Mouse (Mus musculus): ENCODE data around the gene Mgat5. TPM values are rescaled to one million over a fixed set of nuclear protein-coding genes. Genes with fewer than 3 reads are reported as not detected.

Mgat5 gene
- polyA plus RNA-seq, 1 experiment from 2014 or later = 12.6 TPM

DNA sequence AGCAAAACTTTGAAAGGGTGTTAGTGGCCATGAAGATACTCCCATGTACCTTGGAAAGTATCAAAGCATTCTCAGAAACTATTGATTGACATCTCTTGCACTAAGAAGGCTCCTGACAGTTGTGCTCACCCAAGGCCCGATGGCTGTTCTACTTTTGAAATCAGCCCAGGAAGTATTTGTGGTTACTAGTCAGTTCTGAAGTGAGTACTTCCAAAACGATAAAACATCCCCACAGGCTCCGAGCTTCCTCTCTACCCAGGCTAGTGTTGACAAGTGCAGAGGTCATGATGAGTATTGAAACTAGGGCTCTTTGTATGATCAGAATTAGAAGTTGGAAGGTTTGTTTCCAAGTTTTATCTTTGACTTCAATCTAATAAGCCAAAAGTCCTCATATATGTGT, 92.0 kb downstream of the Mgat5 start:
- H3K27ac ChIP-seq (replicated peaks) = no peak overlapping the region
- no peak overlapping the region for H3K4me3 ChIP-seq
- H3K9me3 ChIP-seq = no peaks in the 10 kb centered on the region
- no peaks in the 10 kb centered on the region for H3K36me3 ChIP-seq
- ATAC-seq (replicated peaks) = no peak
- no peak overlapping the region for H3K4me2 ChIP-seq (replicated peaks)
- no peaks in the 10 kb centered on the region for H3K27me3 ChIP-seq
- H3K9ac ChIP-seq (replicated peaks) = no peak overlapping the region
- H3K4me1 ChIP-seq = no peaks in the 10 kb centered on the region
- WGBS = 94% methylated on average over 3 of the region's 3 CpGs

DNA sequence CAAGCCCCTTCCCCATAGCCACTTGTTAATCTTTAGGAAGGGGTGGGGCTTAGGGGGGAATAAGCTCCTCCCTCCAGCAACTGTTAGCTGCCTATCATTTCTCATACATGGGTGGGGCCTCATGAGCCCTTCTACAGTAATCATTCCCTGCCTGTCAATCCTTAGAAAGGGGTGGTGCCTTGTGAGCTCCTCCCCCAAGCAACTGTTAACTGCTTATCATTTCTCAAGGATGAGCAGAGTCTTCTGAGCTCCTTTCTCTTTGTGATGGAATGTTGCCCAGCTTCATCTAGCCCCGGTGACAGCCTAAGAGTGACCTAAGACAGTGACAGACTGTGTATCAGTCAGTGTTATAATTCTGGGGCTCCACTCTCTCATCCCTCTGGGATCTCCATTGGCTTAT, 95.0 kb downstream of the Mgat5 start:
- Histone ChIP-seq H3K27ac (replicated peaks) (no peak overlapping the region), H3K36me3 (no peaks in the 10 kb centered on the region), H3K4me1 (no peaks in the 10 kb centered on the region), H3K4me2 (replicated peaks) (no peak overlapping the region), H3K4me3 (no peak overlapping the region), H3K9me3 (no peaks in the 10 kb centered on the region), H3K27me3 (no peaks in the 10 kb centered on the region), H3K9ac (replicated peaks) (no peak overlapping the region)
- 0 out of 2 replicates have a peak, but pooled peaks have one; percentile 43 for ATAC-seq (replicated peaks)
- WGBS = 94% methylated on average over 1 of the region's 1 CpGs

DNA sequence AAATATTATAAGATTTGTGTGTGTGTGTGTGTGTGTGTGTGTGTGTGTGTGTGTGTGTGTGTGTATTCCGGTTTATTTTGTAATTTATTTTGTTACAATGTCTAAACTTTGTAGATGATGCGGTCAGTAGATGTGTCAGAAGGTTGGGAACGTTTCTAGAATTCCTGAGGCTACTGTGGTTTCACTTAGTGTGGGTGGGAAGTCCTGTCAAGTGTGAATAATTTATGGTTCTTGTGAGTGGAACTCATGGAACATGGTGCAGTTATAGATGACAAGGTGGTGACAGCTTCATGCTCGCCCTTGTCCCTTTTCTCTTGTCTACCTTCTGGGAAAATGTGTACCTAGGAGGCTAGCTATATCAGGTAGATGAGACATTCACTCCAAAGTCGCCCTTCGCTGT, 96.2 kb downstream of the Mgat5 start:
- H3K9ac ChIP-seq (replicated peaks) = no peak overlapping the region
- no peak overlapping the region for H3K27ac ChIP-seq (replicated peaks)
- no peak for ATAC-seq (replicated peaks)
- H3K4me1 ChIP-seq = no peaks in the 10 kb centered on the region
- no peaks in the 10 kb centered on the region for H3K27me3 ChIP-seq
- H3K36me3 ChIP-seq = no peaks in the 10 kb centered on the region
- WGBS = 90% methylated on average over 6 of the region's 6 CpGs
- H3K4me3 ChIP-seq = no peak overlapping the region
- no peak overlapping the region for H3K4me2 ChIP-seq (replicated peaks)
- no peaks in the 10 kb centered on the region for H3K9me3 ChIP-seq

DNA sequence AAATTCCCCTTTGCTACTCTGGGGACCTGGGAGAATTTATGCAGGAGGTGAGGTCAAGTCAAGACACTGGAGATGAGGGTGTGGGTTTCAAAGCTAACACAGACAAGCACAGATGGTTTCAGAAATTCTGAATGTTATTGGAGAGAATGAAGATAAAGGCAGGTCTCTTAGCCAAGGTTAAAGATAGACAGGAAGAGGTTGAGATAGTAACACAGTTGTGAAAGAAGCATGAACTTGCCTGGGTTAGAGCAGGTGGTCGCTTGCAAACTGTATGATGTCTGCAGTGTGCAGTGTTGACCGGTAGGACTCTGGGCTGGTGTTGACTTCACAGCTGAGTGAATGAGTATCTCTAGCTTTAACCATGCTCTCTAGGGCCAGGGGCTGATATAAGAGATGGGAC, 97.8 kb downstream of the Mgat5 start:
- no peak overlapping the region for H3K9ac ChIP-seq (replicated peaks)
- H3K36me3 ChIP-seq = no peaks in the 10 kb centered on the region
- H3K9me3 ChIP-seq = no peaks in the 10 kb centered on the region
- no peak overlapping the region for H3K27ac ChIP-seq (replicated peaks)
- no peaks in the 10 kb centered on the region for H3K27me3 ChIP-seq
- no peak overlapping the region for H3K4me2 ChIP-seq (replicated peaks)
- WGBS = 97% methylated on average over 2 of the region's 2 CpGs
- no peaks in the 10 kb centered on the region for H3K4me1 ChIP-seq
- no peak for ATAC-seq (replicated peaks)
- H3K4me3 ChIP-seq = no peak overlapping the region

DNA sequence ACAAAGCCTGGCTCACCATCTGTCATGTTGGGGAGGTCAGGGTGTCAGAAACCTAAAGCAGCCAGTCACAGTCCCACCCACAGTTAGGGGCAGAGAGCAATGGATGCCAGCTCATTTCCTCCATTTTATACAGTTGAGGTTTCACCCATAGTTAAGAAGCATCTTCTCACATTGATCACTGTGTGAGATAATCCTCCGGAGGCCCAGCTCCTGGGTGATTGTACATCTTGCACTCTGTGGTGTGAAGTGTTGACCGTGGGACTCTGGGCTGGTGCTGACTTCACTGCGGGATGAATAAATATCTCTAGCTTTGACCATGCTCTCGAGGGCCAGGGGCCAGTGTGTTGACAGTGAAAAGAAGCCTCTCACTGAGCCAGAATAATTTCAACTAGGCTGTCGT, 99.0 kb downstream of the Mgat5 start:
- Histone ChIP-seq H3K4me2 (replicated peaks) (no peak overlapping the region), H3K9ac (replicated peaks) (no peak overlapping the region), H3K9me3 (no peaks in the 10 kb centered on the region), H3K27ac (replicated peaks) (no peak overlapping the region), H3K4me1 (no peaks in the 10 kb centered on the region), H3K4me3 (no peak overlapping the region), H3K27me3 (no peaks in the 10 kb centered on the region), H3K36me3 (no peaks in the 10 kb centered on the region)
- no peak for ATAC-seq (replicated peaks)
- WGBS = 76% methylated on average over 5 of the region's 5 CpGs

DNA sequence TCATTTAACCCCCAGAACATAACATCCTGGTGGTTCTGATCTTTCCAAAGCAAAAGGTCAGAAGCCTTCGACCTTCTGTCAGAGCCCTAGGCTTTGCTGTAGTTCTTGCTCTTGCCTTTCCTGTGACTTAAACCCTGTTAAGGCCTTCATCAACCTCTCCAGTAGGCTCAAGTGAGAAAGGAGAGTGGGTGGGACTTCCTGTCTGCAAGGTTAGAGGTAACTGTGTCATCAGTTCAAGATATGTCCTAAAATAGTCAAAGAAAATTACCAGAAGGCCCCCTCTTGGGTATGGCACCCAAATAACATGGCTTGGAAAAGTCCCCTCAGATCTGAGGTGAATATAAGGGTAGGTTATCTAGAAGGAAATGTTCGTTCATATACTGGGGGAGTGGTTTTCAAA, 99.5 kb downstream of the Mgat5 start:
- H3K27me3 ChIP-seq = no peaks in the 10 kb centered on the region
- no peaks in the 10 kb centered on the region for H3K4me1 ChIP-seq
- H3K36me3 ChIP-seq = no peaks in the 10 kb centered on the region
- no peak overlapping the region for H3K4me2 ChIP-seq (replicated peaks)
- ATAC-seq (replicated peaks) = no peak
- no peak overlapping the region for H3K27ac ChIP-seq (replicated peaks)
- H3K9me3 ChIP-seq = no peaks in the 10 kb centered on the region
- no peak overlapping the region for H3K9ac ChIP-seq (replicated peaks)
- 94% methylated on average over 2 of the region's 2 CpGs for WGBS
- no peak overlapping the region for H3K4me3 ChIP-seq

DNA sequence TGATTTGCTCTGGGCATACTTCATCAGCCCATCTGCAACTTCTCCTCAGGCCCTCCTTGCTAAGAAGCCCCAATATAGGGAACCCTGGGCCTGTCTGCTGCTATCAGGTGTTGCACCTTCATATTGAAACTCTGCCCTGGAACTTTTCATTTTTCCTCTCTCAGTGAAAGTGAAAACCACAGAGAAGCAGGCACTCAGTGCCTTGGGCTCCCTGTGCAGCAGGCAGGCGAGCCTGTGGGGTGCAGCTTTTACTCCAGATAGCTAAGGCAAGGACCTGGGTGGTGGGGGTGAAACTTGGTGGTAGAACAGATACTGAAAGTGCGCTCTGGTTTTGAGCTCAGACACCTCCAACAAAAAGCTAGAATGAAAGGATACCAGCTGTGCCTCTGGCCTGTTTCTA, 100.8 kb downstream of the Mgat5 start:
- no peaks in the 10 kb centered on the region for H3K4me1 ChIP-seq
- WGBS = 84% methylated on average over 2 of the region's 2 CpGs
- no peaks in the 10 kb centered on the region for H3K36me3 ChIP-seq
- no peak overlapping the region for H3K27ac ChIP-seq (replicated peaks)
- no peak overlapping the region for H3K4me3 ChIP-seq
- H3K4me2 ChIP-seq (replicated peaks) = no peak overlapping the region
- ATAC-seq (replicated peaks) = no peak
- no peak overlapping the region for H3K9ac ChIP-seq (replicated peaks)
- no peaks in the 10 kb centered on the region for H3K9me3 ChIP-seq
- H3K27me3 ChIP-seq = no peaks in the 10 kb centered on the region

DNA sequence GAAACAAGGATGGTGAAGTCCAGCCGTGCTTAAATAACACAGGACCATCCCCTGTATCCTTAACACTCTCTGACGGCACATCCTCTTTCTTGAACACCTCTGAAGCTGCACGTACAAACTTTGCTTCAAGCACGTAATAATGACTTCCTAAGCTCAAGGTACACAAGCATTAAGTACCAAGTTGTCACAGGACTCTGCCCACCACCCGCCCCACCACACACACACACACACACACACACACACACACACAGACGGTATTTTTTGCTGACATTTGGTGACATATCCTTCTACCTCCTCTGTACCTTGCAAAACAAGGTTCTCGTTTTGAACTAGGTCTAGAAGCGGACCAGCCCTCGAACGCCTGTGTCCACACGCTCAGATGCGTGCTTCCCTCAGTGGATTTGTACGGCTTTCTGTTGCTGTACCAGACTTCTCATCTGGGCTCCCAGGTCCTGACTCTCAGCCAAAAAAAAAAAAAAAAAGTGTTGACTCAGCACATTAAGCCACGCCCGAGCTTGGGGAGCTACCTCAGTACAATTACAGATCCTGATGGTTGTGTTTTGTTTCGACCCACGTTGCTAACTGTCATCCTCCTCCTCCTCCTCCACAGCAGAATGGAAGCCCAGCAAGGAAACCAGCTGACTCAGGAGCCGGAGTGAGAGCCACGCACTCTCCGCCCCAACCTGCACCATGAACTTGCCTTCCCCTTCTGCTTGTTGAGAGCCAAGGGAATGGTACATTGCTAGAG, 101.4 kb downstream of the Mgat5 start:
- no peaks in the 10 kb centered on the region for H3K36me3 ChIP-seq
- H3K4me1 ChIP-seq = no peaks in the 10 kb centered on the region
- 83% methylated on average over 20 of the region's 20 CpGs for WGBS
- no peaks in the 10 kb centered on the region for H3K27me3 ChIP-seq
- H3K9ac ChIP-seq (replicated peaks) = no peak overlapping the region
- ATAC-seq (replicated peaks) = no peak
- H3K4me3 ChIP-seq = no peak overlapping the region
- no peak overlapping the region for H3K27ac ChIP-seq (replicated peaks)
- H3K4me2 ChIP-seq (replicated peaks) = no peak overlapping the region
- no peaks in the 10 kb centered on the region for H3K9me3 ChIP-seq

DNA sequence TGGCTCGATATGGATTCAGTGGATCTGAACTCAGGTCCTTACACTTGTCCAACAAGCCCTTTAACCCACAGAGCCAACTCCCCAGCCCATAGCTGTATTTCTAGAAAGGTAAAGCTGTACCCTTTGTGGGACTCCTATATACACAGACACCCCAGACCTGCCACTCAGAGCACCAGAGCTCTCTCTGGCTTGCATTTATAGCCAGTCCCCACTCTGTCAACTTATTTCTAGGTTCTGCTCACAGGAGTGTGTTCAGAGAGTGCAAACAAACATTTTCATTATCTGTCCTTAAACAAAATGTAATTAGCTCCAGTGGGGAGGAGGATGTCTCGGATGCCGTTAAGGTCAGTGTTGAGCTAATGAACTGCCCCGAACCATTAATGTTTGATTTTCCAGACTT, 102.5 kb downstream of the Mgat5 start:
- ATAC-seq (replicated peaks) = no peak
- no peak overlapping the region for H3K9ac ChIP-seq (replicated peaks)
- H3K27ac ChIP-seq (replicated peaks) = no peak overlapping the region
- no peaks in the 10 kb centered on the region for H3K4me1 ChIP-seq
- H3K27me3 ChIP-seq = no peaks in the 10 kb centered on the region
- no peak overlapping the region for H3K4me2 ChIP-seq (replicated peaks)
- no peak overlapping the region for H3K4me3 ChIP-seq
- WGBS = 80% methylated on average over 4 of the region's 4 CpGs
- no peaks in the 10 kb centered on the region for H3K36me3 ChIP-seq
- no peaks in the 10 kb centered on the region for H3K9me3 ChIP-seq

DNA sequence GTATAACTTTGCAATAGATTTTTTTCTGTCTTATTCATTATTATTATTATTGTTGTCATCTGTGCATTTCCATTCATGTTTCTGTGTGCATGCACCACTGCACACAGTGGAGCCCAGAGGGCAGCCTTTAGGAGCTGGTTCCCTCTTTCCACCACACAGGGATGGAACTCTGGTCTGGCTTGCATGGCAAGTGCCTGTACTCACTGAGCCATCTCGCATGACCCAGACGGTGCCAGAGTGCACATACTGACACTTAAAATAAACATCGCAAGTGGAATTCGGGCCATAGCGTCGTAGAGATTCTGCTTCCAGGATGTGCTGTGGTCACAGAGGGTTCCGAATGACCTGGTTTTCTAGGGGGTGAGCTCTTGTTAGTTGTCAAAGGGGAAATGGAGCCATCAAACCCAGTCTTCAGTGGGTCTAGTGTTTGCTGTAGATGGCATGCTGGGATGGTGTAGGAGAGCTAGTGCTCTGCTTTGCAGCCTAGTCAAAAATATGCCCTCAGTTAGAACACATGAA, 103.5 kb downstream of the Mgat5 start:
- H3K9me3 ChIP-seq = no peaks in the 10 kb centered on the region
- H3K27ac ChIP-seq (replicated peaks) = no peak overlapping the region
- ATAC-seq (replicated peaks) = no peak
- H3K4me1 ChIP-seq = no peaks in the 10 kb centered on the region
- no peaks in the 10 kb centered on the region for H3K27me3 ChIP-seq
- no peak overlapping the region for H3K4me2 ChIP-seq (replicated peaks)
- WGBS = 96% methylated on average over 7 of the region's 7 CpGs
- no peaks in the 10 kb centered on the region for H3K36me3 ChIP-seq
- no peak overlapping the region for H3K9ac ChIP-seq (replicated peaks)
- no peak overlapping the region for H3K4me3 ChIP-seq

DNA sequence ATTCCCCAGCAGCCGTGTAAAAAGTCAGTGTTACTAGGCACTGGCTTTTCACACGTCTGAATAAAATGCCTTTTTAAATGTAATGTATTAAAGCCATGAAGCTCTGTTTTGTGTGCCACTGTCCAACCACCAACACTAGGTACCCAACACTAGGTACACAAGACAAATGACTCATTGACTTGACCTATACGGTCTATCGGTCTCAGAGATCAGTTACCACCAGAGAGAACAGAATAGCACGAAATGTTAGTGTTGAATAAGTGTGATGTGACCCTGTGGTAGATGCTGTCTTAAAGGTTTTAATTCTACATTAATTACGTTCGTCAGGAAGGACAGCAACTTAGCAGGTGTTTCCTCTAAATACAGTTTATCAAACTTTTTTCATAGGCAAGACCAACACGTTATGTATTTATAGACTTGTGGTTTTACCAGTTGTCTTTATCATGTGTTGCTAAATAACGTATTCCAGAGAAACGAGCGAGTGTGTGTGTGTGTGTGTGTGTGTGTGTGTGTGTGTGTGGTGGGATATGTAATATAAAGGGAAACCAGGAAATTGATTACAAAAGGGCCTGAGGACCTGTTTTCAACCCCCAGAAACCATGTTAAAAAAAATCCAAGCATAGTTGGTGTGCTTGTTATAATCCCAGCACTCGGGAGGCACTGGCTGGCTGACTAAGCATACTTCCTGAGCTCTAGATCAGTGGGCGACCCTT, 104.3 kb downstream of the Mgat5 start:
- WGBS = 93% methylated on average over 13 of the region's 13 CpGs

DNA sequence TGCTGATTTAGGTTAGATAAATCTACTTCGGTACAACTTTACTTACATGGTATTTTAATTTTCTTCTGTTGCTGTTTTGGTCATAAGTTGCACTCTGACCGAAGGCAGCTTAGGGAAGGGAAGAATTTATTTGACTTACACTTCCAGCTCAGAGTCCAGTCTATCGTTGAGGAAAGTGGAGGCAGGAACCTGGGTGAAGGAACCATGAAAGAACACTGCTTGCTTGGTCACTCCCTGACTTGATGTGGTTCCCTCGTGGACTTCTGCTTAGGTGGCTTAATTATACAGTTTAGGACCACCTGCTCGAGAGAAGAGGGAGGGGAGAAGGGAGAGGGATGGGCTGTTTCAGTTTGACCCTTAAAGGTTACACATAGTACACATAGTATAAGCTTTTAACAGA, 105.2 kb downstream of the Mgat5 start:
- Histone ChIP-seq H3K9ac (replicated peaks) (no peak overlapping the region), H3K4me2 (replicated peaks) (no peak overlapping the region), H3K27ac (replicated peaks) (no peak overlapping the region), H3K36me3 (no peaks in the 10 kb centered on the region), H3K4me1 (no peaks in the 10 kb centered on the region), H3K9me3 (no peaks in the 10 kb centered on the region), H3K27me3 (no peaks in the 10 kb centered on the region), H3K4me3 (no peak overlapping the region)
- ATAC-seq (replicated peaks) = no peak
- WGBS = 81% methylated on average over 5 of the region's 5 CpGs

More for the DNA sequence above, 104.3 kb downstream of the Mgat5 start:
- Histone ChIP-seq H3K9ac (replicated peaks) (no peak overlapping the region), H3K4me1 (no peaks in the 10 kb centered on the region), H3K27ac (replicated peaks) (no peak overlapping the region), H3K4me2 (replicated peaks) (no peak overlapping the region), H3K9me3 (no peaks in the 10 kb centered on the region), H3K36me3 (no peaks in the 10 kb centered on the region), H3K4me3 (no peak overlapping the region), H3K27me3 (no peaks in the 10 kb centered on the region)
- no peak for ATAC-seq (replicated peaks)

Data from forebrain, embryonic 15.5 days (tissue).